Mouse (Mus musculus) spleen, postnatal 14 days (tissue): ENCODE data around the gene Ippk.

ENCODE experiments used
- DNase-seq, 2 experiments: peaks; one replicate each; pipeline ENCODE4 v3.0.0; 2021 to 2022; ENCODE audit warnings: low spot score in 2 of 2

Ippk gene

GRCm38 (mm10) chr13:49420754-49421605, at the start of gene Ippk:
Gene Ippk (plus strand): TSS chr13:49421249.
- peak; percentile 95 to 96 for DNase-seq

- no peak for DNase-seq
Measured at GRCm38 (mm10) chr13:49371428-49371899, 49.6 kb upstream of the Ippk start.

DNA sequence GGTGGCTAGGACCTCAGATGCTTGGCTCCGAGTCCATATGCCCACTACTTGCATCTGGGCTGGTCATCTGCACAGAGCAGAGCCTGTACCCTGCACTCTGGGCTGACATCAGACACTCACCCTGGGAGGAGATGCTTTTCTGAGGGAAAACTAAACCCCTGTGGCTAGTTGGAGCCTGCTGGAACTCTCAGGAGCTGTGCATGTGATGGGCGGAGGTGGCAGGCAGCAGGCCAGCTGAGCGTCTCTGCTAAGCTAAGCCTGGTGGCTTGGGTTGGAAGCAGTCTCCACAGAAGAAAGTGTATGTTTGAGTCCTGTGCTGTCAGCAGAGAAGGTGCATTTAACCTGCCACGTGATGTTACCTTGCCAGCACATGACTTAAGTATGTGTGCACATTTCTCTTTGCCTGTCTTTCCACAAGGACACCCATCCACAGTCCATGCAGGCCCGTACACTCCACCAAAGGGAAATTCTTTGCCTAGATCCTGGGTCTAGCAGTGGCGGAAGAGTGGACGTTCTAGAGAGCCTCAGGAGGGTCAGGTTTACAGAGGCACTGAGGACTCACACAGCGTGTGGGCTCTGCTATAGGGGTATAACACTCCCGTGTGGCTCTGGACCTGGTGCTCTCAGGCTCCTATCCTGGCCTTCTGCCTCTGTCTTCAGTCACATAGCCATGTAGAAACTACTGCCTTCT, 48.5 kb upstream of the Ippk start:
- no peak for DNase-seq

GRCm38 (mm10) chr13:49374304-49374703, 46.7 kb upstream of the Ippk start:
- DNase-seq: no peak

- no peak for DNase-seq
Measured at GRCm38 (mm10) chr13:49374730-49375129, 46.3 kb upstream of the Ippk start.

DNA sequence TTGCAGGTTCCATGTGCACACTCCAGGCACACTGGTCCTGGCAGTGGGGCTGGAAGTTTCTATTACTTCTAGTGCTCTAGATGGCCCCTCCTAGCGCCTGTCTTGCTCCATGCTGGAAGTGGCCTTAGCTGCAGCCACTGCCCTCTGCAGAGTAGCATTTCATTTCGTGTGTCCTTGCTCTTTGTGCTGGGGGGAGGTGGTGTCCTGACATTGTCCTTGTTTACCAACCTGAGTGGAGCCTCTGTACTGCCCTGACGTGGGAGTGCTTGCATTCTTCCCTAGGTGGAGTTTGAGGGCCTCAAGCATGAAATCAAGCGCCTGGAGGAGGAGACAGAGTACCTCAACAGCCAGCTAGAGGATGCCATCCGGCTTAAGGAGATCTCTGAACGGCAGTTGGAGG, 43.4 kb upstream of the Ippk start:
- DNase-seq: no peak

GRCm38 (mm10) chr13:49379301-49379700, 41.7 kb upstream of the Ippk start:
- DNase-seq: no peak

GRCm38 (mm10) chr13:49381230-49381629, 39.8 kb upstream of the Ippk start:
- peak; percentile 64 to 83 for DNase-seq

DNA sequence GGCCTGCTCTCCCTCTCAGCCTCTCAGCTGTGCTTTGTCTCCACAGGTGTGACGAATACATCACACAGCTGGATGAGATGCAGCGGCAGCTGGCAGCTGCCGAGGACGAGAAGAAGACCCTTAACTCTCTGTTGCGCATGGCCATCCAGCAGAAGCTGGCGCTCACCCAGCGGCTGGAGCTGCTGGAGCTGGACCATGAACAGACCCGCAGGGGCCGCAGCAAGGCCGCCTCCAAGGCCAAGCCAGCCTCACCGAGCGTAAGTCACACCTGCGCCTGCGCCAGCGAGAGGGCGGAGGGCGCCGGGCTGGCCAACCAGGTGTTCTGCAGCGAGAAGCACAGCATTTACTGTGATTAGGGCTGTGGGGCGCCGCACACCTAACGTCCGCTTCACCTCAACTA, 38.1 kb upstream of the Ippk start:
- no peak for DNase-seq

DNA sequence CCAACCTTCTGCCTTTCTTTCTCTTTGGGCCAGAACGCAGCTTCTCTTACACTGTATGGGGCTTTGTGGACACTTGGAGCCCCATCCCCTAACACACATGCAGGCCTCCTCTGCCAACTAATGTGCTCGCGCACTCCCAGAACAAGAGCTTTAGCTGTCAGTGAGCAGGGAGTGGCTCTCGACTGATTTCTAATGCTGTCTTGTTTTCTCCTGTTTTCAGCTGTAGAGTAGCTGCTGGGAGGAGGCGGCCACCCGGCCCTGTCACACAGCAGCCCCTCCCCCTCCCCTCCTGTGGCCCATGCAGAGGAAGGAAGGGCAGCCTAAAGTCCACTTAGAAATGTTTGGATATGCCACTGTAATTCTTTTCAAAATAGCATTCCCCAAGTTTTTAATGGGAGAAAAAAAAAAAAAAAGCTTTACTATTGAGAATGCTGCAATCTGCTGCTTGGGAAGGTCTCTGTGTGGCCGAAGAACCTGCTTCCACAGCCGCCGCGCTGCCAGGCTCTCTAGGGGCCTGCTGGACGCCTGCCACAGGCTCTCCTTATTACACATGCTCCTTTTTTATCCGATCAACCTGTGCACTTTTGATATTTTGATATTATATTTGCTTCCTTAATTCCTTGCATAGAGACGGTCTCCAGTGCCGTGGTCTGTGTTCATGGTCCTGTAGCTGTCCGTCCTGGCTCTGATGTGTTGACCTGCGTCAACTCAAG, 36.1 kb upstream of the Ippk start:
- no peak for DNase-seq

GRCm38 (mm10) chr13:49391374-49391773, 29.7 kb upstream of the Ippk start:
- DNase-seq: peak in 1 of 2 experiments; percentile 22

DNA sequence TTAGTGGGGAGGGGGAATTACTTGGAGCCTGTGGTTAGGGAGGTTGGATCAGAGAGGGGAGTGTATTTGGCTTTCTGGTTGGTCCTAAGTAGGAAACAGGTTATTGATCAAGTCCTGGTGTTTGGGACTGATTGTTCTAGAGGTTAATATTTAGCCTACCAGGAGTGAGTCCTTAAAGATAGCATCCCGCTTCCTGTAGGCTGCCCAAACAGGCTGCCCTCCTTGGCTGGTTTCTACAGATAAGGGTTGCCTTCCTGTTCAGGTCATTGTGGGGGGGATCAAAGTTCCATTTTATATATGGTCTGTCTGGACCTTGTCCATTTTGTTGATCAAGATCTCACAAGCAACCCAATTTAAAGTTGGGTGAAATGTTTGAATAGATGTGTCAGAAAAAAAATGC, 27.5 kb upstream of the Ippk start:
- no peak for DNase-seq

DNA sequence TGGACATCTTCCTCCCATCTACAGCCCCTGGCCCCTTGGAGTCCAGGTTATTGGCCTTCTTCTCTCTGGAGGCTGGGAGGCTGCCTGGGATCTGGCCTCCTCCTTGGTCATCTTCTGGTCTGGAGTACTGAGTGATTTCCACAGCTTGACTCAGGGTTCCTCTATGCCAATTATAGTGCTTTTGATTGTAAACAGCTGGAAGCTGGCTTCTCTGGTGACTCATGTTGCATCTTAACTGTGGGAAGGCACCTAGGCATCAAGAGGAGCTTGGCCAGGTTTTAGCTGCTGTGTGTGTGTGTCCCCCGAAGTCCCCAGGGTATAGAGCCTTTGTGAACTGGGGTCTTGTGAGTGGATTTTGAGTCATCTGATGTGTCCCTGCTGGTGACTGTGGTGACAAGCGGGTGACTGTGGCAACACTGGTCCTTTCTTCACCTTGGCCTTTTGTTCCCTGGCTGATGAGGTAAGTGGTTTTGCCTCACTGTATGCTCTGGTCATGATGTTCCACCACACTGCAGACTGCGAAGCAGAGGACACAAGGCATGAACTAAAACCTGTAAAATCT, 26.1 kb upstream of the Ippk start:
- no peak for DNase-seq

DNA sequence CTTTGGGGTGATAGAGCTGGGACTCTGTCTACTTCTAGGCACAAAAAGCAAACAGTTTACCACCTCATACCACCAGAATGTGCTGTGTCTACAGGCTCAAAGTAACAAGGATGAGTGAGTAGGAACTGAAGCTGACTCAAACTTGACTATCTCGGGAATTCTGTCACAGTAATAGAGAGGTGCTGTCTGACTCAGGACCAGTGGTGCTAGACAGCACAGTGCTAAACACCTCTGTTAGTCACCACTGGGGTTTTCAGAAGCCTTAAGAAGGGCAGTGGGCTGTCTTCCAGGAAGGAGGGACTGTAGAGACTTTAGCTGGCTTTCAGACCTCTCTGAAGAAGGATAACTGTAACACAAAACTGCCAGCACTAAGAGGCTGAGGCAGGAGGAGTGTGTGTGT, 24.3 kb upstream of the Ippk start:
- DNase-seq: no peak

GRCm38 (mm10) chr13:49398191-49398590, 22.9 kb upstream of the Ippk start:
- no peak for DNase-seq

DNA sequence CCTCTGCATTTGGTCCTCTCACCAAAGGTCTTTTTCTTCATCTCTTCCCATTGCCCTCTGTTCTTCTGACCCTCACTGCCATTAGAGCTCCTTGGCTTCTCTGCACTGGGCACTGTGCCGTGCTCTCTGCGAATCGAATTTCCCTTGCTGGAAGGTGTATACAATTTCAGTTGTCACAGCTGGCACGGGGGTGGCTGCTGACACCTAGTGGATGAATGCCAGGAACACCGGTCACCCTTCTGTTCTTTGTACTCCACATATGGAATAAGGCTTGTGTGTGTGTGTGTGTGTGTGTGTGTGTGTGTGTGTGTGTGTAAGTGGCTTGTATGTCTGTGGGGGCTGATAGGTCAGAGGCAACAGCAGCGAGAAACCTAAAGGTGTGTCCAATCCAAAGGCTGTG, 20.9 kb upstream of the Ippk start:
- DNase-seq: no peak

DNA sequence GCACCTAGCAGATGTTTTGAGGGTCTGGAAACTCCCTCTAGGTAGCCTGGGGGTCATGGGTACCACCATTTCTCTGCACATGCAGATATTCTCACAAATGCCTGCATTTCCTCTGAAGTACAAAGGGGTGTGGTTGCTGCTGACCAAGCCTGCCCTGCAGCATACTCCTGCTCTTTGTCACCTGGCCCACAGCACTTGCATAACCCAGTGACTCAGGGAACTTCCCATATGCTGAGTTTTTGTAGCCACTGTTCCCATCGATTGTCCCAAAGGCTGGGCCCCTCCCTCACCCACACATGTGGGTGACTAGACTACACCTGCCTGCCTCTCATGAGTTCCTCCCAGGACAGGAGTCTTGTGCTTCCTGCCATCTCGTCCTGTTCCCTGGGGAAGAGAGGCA, 18.4 kb upstream of the Ippk start:
- no peak for DNase-seq

GRCm38 (mm10) chr13:49407795-49408194, 13.3 kb upstream of the Ippk start:
- DNase-seq: no peak

GRCm38 (mm10) chr13:49421606-49421917, 513 bp downstream of the Ippk start:
- DNase-seq: peak; percentile 12 to 26

DNA sequence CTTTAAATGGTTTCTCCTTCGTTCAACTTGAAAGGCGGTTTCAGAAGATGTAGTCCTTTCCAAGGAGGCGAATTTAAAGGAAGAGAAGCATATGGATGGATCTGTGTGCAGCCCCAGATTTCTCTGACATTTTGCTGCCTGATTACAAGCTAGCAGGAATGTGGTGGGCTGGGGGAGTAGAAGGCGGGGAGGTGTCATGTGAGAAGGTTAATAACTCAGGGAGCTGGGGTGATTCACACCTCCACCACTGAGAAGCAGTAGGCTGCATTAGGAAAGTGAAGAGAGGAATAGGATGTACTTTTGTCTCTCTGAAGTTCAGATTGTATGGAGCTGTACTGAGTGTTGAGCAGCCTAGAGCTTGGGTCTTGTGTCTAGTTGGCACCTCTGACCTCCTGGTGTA, 910 bp downstream of the Ippk start:
- DNase-seq: no peak

DNA sequence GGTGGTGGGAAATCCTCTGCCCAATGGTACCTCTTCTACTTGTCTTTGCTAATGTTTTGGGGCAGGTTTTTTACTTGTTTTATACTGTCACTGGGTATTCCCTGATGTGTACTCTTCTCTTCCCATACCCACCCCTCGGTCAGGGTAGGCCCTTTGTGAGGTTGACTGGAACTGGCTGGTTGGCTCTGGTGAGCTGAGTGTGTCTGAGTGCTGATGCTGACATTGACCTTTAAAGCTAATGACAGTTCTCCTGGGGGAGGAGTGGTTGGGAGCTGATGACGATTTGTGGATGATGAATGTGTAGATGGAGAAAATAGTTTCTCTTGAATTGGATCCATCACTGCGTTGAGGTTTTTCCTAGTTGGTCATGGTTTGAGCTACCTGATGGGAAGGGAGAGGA, 5.7 kb downstream of the Ippk start:
- DNase-seq: no peak

GRCm38 (mm10) chr13:49428042-49428675, 7.1 kb downstream of the Ippk start:
- no peak for DNase-seq
